Mouse (Mus musculus) heart, postnatal 14 days (tissue): ENCODE data around the gene Riok2. TPM values are rescaled to one million over a fixed set of nuclear protein-coding genes. Genes with fewer than 3 reads are reported as not detected.

Source experiments
- total RNA-seq, 2 experiments: library from RNA; stranded (reverse); gene quantifications; 2 replicates each; pipeline ENCODE4 v1.2.3; 2021

Gene Riok2
- total RNA-seq, 2 experiments from 2014 or later = 14.0 to 15.5 TPM

Other genes with a start within 250 kb of the Riok2 start
- 1 to 10 TPM; 6.5 to 6.9 TPM for gene Lix1, start 28.4 kb downstream of the Riok2 start, total RNA-seq